Mouse (Mus musculus) forebrain, embryonic 15.5 days (tissue): ENCODE measurements around the gene Cldn11. TPM values are rescaled to one million over a fixed set of nuclear protein-coding genes. Genes with fewer than 3 reads are reported as not detected.

Source experiments
- ATAC-seq: fragments of 200-750 bp; cut with Nextera tagmentation; replicated peaks from 2 replicates; pipeline ENCODE4 v1.8.0; 2017; ENCODE audit warnings: mild to moderate bottlenecking, moderate TSS enrichment, moderate library complexity
- H3K27ac ChIP-seq: fragments of 300-500 bp; sonication (generic); replicated peaks from 2 replicates; pipeline ENCODE4 v1.5.1; 2015; ENCODE audit warnings: mild to moderate bottlenecking, inconsistent platforms
- H3K27me3 ChIP-seq: fragments of 300-500 bp; sonication (generic); 2 replicates; pipeline ENCODE4 v1.6.1; 2015; ENCODE audit warnings: inconsistent platforms
- H3K36me3 ChIP-seq: fragments of 300-500 bp; sonication (generic); 2 replicates; pipeline ENCODE4 v1.6.1; 2015; ENCODE audit warnings: mild to moderate bottlenecking, inconsistent platforms
- H3K4me1 ChIP-seq: fragments of 300-500 bp; sonication (generic); 2 replicates; pipeline ENCODE4 v1.6.1; 2015; ENCODE audit warnings: inconsistent platforms
- H3K4me2 ChIP-seq: fragments of 300-500 bp; sonication (generic); replicated peaks from 2 replicates; pipeline ENCODE4 v1.6.1; 2015; ENCODE audit warnings: mild to moderate bottlenecking, inconsistent platforms
- H3K4me3 ChIP-seq: fragments of 300-500 bp; sonication (generic); 2 replicates; pipeline ENCODE4 v1.5.1; 2015; ENCODE audit warnings: mild to moderate bottlenecking, inconsistent platforms
- H3K9ac ChIP-seq: fragments of 300-500 bp; sonication (generic); replicated peaks from 2 replicates; pipeline ENCODE4 v1.6.1; 2015; ENCODE audit warnings: mild to moderate bottlenecking, inconsistent platforms
- H3K9me3 ChIP-seq: fragments of 300-500 bp; sonication (generic); 2 replicates; pipeline ENCODE4 v1.6.1; 2016; ENCODE audit warnings: inconsistent platforms
- WGBS: fragments of 180-500 bp; shearing (Covaris S2); methylation state at CpG from one replicate; pipeline ENCODE4 v1.1.7; 2015; ENCODE audit warnings: mixed read lengths; 5-methylcytosine and 5-hydroxymethylcytosine counted together
- polyA plus RNA-seq: library from polyadenylated mRNA; unstranded; fragments of >200 nt; fragmentation: Nextera tagmentation; extraction: Ambion mirVana; gene quantifications from 2 replicates; pipeline ENCODE4 v1.2.1, GENCODE M21; 2015

Cldn11 gene
- polyA plus RNA-seq, 1 experiment from 2014 or later = 34.8 TPM

DNA sequence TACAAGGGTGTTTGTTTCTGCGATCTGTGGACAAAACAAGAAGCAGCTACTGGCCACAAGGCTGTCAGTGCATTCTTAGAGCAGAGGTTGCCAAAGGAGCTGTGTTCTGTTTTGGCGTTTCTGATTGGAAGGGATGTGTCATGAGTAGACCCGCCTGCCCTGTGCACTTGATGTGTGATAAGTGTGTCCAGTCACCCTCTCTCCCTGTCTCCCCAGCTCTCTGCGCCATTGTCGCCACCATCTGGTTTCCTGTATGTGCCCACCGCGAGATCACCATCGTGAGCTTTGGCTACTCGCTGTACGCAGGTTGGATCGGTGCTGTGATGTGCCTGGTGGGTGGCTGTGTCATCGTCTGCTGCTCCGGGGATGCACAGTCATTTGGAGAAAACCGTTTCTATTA, 13.1 kb downstream of the Cldn11 start:
- 93% methylated on average over 14 of the region's 14 CpGs for WGBS
- no peaks in the 10 kb centered on the region for H3K36me3 ChIP-seq
- H3K4me1 ChIP-seq = peaks cover 10% of the 10 kb centered on the region
- ATAC-seq = no peak
- no peak overlapping the region for H3K27ac ChIP-seq
- H3K4me3 ChIP-seq = no peak overlapping the region
- no peaks in the 10 kb centered on the region for H3K9me3 ChIP-seq
- no peak overlapping the region for H3K9ac ChIP-seq
- no peaks in the 10 kb centered on the region for H3K27me3 ChIP-seq
- no peak overlapping the region for H3K4me2 ChIP-seq

DNA sequence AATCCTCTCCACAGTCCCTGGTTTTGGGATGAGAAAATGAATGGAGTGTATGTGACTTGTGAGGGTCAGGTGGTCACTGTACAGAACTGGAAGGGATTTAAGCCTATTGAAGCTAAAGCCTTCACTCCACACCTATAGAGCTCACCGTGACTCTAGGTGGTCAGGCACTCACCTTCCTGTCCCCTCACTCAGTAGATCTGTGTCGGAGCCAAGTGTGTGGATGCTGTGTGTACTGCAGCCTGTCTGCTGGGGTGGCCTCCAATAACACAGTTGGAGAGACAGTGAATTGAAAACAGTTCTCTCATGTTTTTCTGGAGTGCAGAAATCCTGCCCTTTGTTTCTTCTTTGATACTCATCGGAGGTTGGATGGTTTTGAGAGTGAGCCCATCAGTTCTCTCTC, 16.1 kb downstream of the Cldn11 start:
- no peak overlapping the region for H3K27ac ChIP-seq
- H3K27me3 ChIP-seq = no peaks in the 10 kb centered on the region
- WGBS = 45% methylated on average over 3 of the region's 3 CpGs

DNA sequence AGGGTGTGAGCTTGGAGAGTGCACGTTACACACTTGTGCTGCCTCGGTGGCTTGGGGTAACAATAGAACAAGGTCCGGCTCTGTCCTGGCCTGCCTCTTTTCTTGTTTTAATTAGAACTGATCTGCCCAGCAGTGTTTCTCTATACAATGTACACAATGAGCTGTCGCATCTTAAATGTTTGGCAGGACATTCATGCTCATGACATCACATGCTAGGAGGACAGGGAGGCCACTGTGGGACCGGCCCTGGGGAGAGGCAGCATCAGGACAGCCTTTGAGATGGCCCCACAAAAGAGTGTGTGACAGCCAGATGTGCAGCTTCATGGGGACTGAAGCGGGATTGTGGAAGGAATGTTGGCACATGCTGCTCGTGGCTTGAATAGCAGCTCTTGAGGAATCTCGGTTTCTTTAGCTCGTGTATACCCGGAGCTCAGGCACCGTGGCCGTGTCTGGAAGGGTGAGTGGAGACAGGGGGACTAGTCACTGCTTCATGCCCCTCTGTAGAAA, 16.7 kb downstream of the Cldn11 start:
- no peak overlapping the region for H3K4me3 ChIP-seq
- no peaks in the 10 kb centered on the region for H3K36me3 ChIP-seq
- no peak overlapping the region for H3K27ac ChIP-seq
- peak; percentile 74 for ATAC-seq
- no peaks in the 10 kb centered on the region for H3K9me3 ChIP-seq
- 9% methylated on average over 12 of the region's 12 CpGs for WGBS
- peaks cover 10% of the 10 kb centered on the region for H3K4me1 ChIP-seq
- H3K27me3 ChIP-seq = no peaks in the 10 kb centered on the region
- no peak overlapping the region for H3K4me2 ChIP-seq
- H3K9ac ChIP-seq = no peak overlapping the region

More for the DNA sequence above, 16.1 kb downstream of the Cldn11 start:
- Histone ChIP-seq H3K9me3 (no peaks in the 10 kb centered on the region), H3K4me3 (no peak overlapping the region), H3K4me2 (no peak overlapping the region), H3K4me1 (peaks cover 10% of the 10 kb centered on the region), H3K36me3 (no peaks in the 10 kb centered on the region), H3K9ac (no peak overlapping the region)
- ATAC-seq = no peak

DNA sequence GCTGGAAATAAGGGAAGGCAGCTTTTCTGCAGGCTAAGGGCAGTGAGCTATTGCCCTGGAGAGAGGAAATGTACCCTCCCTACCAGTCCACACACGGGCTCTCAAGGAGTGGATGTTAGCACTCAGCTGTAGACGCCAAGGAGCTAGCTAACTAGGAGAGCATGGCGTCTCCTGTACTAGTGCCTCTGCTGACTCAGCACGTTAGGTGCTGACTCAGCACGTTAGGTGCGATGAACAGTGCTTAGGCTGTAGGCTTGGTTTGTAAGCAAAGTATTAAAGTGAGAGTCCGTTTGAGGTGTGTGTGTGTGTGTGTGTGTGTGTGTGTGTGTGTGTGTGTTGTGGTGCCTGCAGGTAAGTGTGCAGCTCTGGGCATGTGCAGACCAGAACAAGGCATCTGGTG, 40.6 kb downstream of the Cldn11 start:
- no peaks in the 10 kb centered on the region for H3K4me1 ChIP-seq
- ATAC-seq = no peak
- H3K4me3 ChIP-seq = no peak overlapping the region
- no peaks in the 10 kb centered on the region for H3K36me3 ChIP-seq
- H3K9me3 ChIP-seq = no peaks in the 10 kb centered on the region
- no peak overlapping the region for H3K9ac ChIP-seq
- no peak overlapping the region for H3K4me2 ChIP-seq
- H3K27ac ChIP-seq = no peak overlapping the region
- WGBS = 86% methylated on average over 7 of the region's 7 CpGs
- no peaks in the 10 kb centered on the region for H3K27me3 ChIP-seq

DNA sequence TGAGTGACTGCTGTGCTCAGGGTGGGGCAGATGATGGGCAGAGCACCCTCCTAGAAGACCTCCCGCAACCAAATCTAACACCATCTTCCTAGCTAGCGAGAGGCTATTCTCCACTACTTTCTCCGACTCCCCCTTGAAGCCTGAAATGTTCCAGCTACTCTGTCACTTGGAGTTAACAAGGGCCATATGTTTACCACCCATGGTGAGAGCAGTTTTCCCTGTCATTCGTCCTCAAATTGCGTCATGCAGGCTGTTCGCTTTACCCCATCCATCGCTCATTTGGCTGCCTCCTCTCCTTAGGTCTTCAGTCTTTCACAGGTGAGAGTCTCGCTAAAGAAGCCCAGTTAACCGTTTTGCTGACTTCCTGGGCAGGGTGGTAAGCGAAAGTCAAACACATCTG, 41.7 kb downstream of the Cldn11 start:
- 79% methylated on average over 10 of the region's 10 CpGs for WGBS
- H3K27ac ChIP-seq = no peak overlapping the region
- no peaks in the 10 kb centered on the region for H3K4me1 ChIP-seq
- H3K36me3 ChIP-seq = no peaks in the 10 kb centered on the region
- H3K27me3 ChIP-seq = no peaks in the 10 kb centered on the region
- no peak overlapping the region for H3K9ac ChIP-seq
- H3K4me2 ChIP-seq = no peak overlapping the region
- no peak overlapping the region for H3K4me3 ChIP-seq
- ATAC-seq = no peak
- H3K9me3 ChIP-seq = no peaks in the 10 kb centered on the region

DNA sequence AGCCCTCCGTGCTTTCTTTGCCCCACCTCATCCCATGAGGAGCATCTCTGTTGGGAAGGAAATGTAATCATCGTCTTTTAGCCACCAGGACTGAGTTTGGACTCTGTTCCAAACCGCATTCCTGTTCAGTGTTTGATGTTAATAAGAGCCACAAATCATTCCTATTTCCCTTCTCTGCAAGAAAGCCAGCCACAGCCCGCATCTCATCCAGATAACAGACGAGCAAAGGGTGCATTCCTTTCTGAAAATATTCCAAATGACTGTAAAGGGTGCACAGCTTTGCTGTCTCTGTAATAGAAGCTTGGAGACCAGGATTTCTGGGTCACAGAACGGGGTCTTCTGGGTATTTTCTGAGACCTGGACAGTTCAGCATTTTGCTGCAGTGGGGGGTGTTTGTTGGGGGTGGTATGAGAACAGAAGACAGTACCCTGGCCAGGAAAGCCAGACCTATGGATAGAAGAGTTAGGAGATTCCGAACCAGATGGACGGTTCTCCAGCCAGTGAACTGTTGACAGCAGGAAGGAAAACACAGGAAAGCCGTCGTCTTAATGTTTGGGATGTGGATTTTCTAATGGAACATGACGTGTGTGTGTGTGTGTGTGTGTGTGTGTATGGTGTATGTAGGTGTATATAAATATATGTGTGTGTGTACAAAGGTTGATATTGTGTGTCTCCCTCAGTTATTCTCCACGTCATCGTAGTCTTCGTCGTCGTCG, 49.6 kb downstream of the Cldn11 start:
- Histone ChIP-seq H3K9ac (no peak overlapping the region), H3K36me3 (no peaks in the 10 kb centered on the region), H3K27ac (no peak overlapping the region), H3K4me3 (no peak overlapping the region), H3K27me3 (no peaks in the 10 kb centered on the region), H3K4me1 (no peaks in the 10 kb centered on the region), H3K4me2 (no peak overlapping the region), H3K9me3 (no peaks in the 10 kb centered on the region)
- ATAC-seq = no peak
- 90% methylated on average over 17 of the region's 17 CpGs for WGBS

DNA sequence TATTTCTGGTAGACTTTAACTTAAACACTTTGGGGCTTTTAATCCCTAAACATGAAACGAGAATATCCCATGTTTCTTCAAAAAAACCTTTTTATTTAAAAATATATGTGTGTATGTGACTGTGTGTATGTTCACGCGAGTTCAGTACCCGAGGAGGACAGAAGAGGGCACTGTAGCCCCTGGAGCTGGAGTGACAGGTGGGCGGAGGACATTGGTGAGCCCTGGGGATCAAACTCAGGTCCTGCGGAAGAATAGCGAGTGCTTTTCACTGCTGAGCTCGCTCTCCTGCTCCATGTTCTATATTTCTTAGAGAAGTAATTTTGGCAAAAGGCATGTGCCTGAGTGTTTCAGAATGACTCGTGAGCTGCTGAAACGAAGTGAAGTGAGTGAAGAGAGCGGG, 54.2 kb downstream of the Cldn11 start:
- no peak overlapping the region for H3K27ac ChIP-seq
- H3K36me3 ChIP-seq = no peaks in the 10 kb centered on the region
- H3K4me2 ChIP-seq = no peak overlapping the region
- no peaks in the 10 kb centered on the region for H3K27me3 ChIP-seq
- no peak for ATAC-seq
- H3K4me1 ChIP-seq = no peaks in the 10 kb centered on the region
- H3K4me3 ChIP-seq = no peak overlapping the region
- H3K9me3 ChIP-seq = no peaks in the 10 kb centered on the region
- 95% methylated on average over 11 of the region's 11 CpGs for WGBS
- H3K9ac ChIP-seq = no peak overlapping the region

DNA sequence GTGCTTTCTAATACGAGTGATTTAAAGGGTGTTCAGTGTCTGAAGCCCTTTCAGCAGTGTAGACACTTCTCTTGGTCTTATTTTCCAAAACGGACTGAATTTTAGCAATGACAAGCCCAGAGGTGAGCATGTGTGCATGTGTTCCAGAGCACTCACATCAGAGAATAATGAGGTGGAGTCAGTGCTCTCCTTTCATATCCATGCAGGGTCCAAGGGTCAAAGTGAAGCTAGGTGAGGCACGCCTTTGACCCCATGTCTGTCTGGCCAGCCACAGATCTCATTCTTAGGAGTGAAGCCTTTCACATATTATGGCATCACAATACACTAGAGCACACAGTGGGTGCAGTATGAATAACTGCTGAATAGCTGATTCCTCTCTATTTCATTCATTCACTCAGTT, 55.4 kb downstream of the Cldn11 start:
- Histone ChIP-seq H3K4me1 (no peaks in the 10 kb centered on the region), H3K9me3 (no peaks in the 10 kb centered on the region), H3K4me2 (no peak overlapping the region), H3K4me3 (no peak overlapping the region), H3K27me3 (no peaks in the 10 kb centered on the region), H3K36me3 (no peaks in the 10 kb centered on the region), H3K9ac (no peak overlapping the region), H3K27ac (no peak overlapping the region)
- no peak for ATAC-seq
- 86% methylated on average over 3 of the region's 3 CpGs for WGBS

DNA sequence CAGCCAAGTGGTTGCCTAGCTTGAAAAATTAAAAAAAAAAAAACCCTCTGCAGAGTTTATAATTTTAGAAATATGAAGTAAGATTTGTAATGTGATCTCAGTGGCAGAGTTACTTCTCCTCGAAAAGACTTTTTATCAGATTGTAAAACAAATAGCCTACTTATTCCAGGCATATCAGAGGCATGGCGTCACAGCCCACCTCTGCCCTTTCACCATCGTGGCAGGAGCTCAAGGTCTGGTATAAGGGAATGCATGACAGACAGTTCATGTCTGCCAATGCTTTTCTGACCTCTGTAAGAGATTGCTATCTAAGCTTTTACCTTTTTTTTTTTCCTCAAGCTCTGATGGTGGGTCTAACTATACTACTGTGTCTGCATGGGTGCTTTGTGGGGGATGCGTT, 58.3 kb downstream of the Cldn11 start:
- H3K27ac ChIP-seq = no peak overlapping the region
- no peaks in the 10 kb centered on the region for H3K9me3 ChIP-seq
- H3K4me1 ChIP-seq = no peaks in the 10 kb centered on the region
- no peak overlapping the region for H3K4me2 ChIP-seq
- H3K9ac ChIP-seq = no peak overlapping the region
- WGBS = 84% methylated on average over 4 of the region's 4 CpGs
- H3K36me3 ChIP-seq = no peaks in the 10 kb centered on the region
- H3K4me3 ChIP-seq = no peak overlapping the region
- ATAC-seq = no peak
- no peaks in the 10 kb centered on the region for H3K27me3 ChIP-seq

DNA sequence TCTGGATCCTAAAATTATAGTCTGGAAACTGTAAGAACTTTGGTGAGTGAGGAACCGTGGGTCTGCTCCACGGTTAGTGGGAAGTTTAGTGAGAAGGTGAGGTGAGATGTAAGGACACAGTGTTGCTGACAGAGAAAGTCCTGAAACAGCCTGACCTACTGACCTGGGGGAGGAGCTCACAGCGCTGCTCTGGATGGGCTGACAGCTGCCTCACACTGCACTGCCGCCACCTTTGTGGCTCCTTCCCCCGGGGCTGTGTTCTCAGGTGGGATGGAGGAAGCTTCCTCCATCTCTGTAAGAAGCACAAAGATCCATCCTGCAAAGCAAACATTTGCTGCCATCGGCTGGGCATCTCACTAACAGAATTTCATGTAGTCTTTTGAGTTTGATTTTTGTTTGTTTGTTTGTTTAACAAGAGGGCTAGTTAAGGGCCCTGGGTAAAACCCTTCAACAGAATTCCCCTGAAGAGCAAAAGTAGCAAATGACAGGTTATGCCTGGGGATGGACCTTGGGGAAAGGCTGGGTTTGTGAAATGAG, 58.8 kb downstream of the Cldn11 start:
- 24% methylated on average over 6 of the region's 6 CpGs for WGBS
- Histone ChIP-seq H3K9ac (no peak overlapping the region), H3K27me3 (no peaks in the 10 kb centered on the region), H3K36me3 (no peaks in the 10 kb centered on the region), H3K4me2 (no peak overlapping the region), H3K4me3 (no peak overlapping the region), H3K9me3 (no peaks in the 10 kb centered on the region), H3K27ac (no peak overlapping the region), H3K4me1 (peaks cover 2% of the 10 kb centered on the region; the same call in 1 of the 2 replicates)
- no peak for ATAC-seq

DNA sequence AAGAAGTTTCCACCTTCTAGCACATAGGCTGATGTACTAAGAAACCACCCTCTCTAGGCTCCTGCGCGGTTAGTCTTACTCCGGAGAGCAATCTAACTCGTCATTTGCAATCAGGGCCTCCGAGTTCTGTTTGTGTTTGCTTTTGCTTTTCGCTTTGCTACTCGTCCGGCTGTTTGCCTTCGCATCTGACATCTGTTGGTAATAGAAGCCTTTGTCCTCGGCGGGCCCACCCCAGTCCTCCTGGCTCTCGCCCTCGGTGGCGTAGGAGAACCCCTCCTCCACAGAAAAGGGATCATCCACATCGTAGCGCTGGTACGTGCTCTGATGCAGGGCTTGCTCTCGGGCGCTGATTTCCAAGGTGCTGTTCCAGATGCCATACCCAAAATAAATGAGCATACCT, 59.3 kb downstream of the Cldn11 start:
- Histone ChIP-seq H3K4me2 (peak overlapping the region; percentile 28; the same call in 1 of the 2 replicates), H3K9ac (no peak overlapping the region), H3K9me3 (no peaks in the 10 kb centered on the region), H3K4me1 (peaks cover 6% of the 10 kb centered on the region; the same call in 1 of the 2 replicates), H3K36me3 (no peaks in the 10 kb centered on the region), H3K27me3 (no peaks in the 10 kb centered on the region), H3K27ac (no peak overlapping the region), H3K4me3 (0 out of 2 replicates have a peak overlapping the region, but pooled peaks have one; percentile 8)
- WGBS = 12% methylated on average over 19 of the region's 19 CpGs
- ATAC-seq = 0 out of 2 replicates have a peak, but pooled peaks have one; percentile 11

DNA sequence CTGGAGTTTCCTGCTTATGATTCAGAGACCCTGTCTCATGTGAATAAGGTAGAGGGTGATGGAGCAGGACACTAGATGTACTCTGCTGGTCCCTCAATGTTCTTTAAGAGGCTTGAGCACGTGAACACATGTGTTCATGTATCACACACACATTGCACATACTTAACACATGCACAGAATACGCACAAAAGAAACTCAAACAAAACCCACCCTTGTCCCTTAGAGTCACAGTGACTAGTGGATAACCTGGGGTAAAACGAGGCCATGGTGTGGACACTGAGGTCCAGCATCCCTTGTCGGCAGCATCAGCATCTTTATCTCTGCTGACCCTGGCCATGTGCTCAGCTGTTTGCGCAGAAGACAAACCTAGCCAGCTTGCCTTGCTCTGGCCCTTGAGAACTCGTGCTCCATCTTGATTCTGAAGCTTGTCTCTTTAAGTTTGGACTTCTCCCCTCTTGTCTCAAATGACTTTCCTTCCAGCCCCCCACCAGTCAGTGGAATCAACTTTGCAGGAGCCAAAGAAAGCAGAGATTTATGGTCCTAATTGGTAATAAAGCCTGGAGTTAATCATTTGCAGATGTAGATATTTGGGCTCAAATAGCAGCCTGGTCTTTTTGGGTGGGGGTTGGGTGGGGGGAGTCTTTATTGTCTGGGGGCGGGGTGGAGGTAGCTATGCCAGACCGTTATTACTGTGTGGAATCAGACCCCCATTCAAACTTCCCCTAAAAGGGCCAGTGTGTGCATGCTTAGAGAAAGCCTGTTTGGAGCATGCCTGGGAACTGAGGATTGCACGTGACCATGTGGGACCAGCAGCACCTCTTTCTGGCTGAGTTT, 62.7 kb downstream of the Cldn11 start:
- Histone ChIP-seq H3K27ac (no peak overlapping the region), H3K4me2 (no peak overlapping the region), H3K9ac (no peak overlapping the region), H3K36me3 (no peaks in the 10 kb centered on the region), H3K4me1 (peaks cover 8% of the 10 kb centered on the region; the same call in 1 of the 2 replicates), H3K4me3 (no peak overlapping the region), H3K27me3 (no peaks in the 10 kb centered on the region), H3K9me3 (no peaks in the 10 kb centered on the region)
- WGBS = 64% methylated on average over 9 of the region's 9 CpGs
- ATAC-seq = no peak
